Mouse (Mus musculus) bone marrow, adult 2 months (tissue): Measurements from ENCODE around the gene Rbpjl.

Source experiments
- CTCF ChIP-seq: fragments of 200-500 bp; IDR thresholded peaks from 2 replicates; pipeline ENCODE4 v1.5.1; 2011; ENCODE audit warnings: low read length, control low read depth; ENCODE audit not compliant: control insufficient read depth, insufficient read depth
- POLR2A ChIP-seq: fragments of 200-500 bp; IDR thresholded peaks from 2 replicates; pipeline ENCODE4 v1.6.1; 2011; ENCODE audit warnings: low read depth, mild to moderate bottlenecking, control low read depth, low read length, borderline replicate concordance; ENCODE audit not compliant: control insufficient read depth

DNA sequence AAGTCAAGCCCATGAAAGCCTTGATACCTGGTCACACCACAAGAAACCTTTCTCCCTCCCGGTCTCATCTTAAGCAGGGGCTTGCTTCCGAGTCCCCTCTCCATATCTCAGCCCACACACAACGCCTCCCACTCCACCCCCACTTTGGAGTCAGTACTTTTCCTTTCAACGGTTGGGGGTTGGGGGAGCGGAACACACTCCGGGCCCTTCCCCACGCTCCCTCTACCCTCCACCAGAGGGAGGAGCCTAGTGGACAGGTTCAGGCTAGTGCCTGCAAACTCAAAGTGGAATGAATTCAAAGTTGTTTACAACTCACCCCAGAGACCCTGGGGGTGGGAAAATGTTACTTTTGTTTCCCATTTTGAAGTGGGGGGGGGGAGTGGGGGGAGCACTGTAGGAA lies 27.8 kb downstream of the Rbpjl start:
- TF ChIP-seq CTCF (no peak), POLR2A (no peak)
